Mouse (Mus musculus): ENCODE measurements around the gene Gnaq. TPM values are rescaled to one million over a fixed set of nuclear protein-coding genes. Genes with fewer than 3 reads are reported as not detected.
"Not testable (repeated sequence)": the region's sequence is repeated elsewhere in the genome, so short reads cannot be mapped to it uniquely, and the experiment has no call there.

The Gnaq gene
- polyA plus RNA-seq, 1 experiment: 34.0 TPM

DNA sequence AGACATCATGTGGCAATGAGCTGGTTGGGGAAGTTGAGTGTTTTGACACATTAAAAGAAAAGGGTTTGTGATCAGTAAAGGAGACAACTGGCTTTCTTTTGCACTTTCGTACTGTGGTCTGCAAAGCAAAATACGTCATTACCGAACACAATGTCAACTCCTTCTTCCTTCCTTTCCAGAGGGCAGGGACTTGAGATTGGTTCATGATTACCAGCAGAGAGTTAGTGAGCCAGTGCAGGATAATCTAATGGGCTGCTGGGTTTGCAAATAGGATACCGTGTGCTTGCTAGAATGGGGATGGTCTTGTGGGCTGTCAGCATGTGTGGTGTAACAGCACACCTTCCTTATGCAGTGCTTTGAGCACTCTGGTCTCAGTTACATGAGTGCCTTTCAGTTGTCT is 8.1 kb downstream of the Gnaq start:
- Histone ChIP-seq H3K4me3 (replicated peaks; ENCODE audit: extremely low read depth, low read depth, low read length) (no peak overlapping the region), H3K4me1 (ENCODE audit: control insufficient read depth, insufficient read depth, low read length) (peaks cover 52% of the 10 kb centered on the region)
- WGBS: 26% methylated on average over 4 of the region's 4 CpGs
- no peak for DNase-seq
- TF ChIP-seq CTCF (IDR thresholded peaks at IDR 0.05; ENCODE audit: insufficient read depth, low read length) (no peak), POLR2A (IDR thresholded peaks at IDR 0.05; ENCODE audit: borderline replicate concordance, extremely low read depth, low read depth, low read length) (no peak)

DNA sequence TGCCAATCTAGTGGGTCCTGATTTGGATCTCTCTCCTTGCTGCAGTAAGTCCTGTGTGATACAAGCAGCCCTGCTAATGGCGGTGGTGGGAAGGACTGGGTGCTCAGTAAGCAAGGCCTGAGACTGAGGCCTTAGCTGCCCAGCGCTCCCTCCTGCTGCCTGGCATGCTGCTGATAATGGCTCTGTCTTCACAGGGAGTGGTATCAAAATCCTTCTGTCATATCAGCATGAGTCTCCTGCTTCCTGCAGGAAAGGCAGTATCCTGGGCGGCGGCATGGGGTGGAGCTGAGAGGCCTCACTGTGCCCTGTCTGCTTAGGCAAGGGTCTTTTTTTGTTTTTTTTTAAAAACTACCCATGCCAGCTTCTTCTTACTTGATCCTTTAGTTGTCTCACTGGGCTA is 9.2 kb downstream of the Gnaq start:
- WGBS: 53% methylated on average over 4 of the region's 4 CpGs
- Histone ChIP-seq H3K4me3 (replicated peaks; ENCODE audit: extremely low read depth, low read depth, low read length) (no peak overlapping the region), H3K4me1 (ENCODE audit: control insufficient read depth, insufficient read depth, low read length) (peaks cover 49% of the 10 kb centered on the region)
- no peak for DNase-seq
- no peak for TF ChIP-seq CTCF (IDR thresholded peaks at IDR 0.05; ENCODE audit: insufficient read depth, low read length)
- peak; percentile 74; the same call in 1 of the 2 replicates for TF ChIP-seq POLR2A (IDR thresholded peaks at IDR 0.05; ENCODE audit: borderline replicate concordance, extremely low read depth, low read depth, low read length)

DNA sequence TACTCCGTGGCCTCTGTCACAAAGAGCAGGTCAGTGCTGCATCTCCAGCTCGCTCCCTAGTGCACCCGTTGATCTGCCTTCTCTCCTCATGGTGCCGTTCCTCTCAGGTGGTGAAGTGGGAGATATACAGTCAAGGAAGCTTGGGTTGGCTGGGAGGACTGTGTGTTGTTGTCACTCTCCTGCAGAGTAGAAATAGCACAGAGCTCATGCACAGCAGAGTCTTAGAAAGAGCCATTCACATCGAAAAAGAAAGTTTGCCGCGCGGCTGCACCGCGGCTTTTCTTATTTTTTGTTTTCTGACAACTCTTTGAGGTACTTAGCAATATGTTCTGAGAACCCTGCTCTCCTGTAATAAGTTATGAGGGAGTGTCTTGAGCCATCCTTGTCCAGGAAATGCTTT is 10.4 kb downstream of the Gnaq start:
- TF ChIP-seq CTCF (IDR thresholded peaks at IDR 0.05; ENCODE audit: insufficient read depth, low read length): no peak
- TF ChIP-seq POLR2A (IDR thresholded peaks at IDR 0.05; ENCODE audit: borderline replicate concordance, extremely low read depth, low read depth, low read length): no peak
- Histone ChIP-seq H3K4me1 (ENCODE audit: control insufficient read depth, insufficient read depth, low read length) (peaks cover 47% of the 10 kb centered on the region), H3K4me3 (replicated peaks; ENCODE audit: extremely low read depth, low read depth, low read length) (no peak overlapping the region)
- WGBS: 83% methylated on average over 10 of the region's 10 CpGs
- DNase-seq: no peak

DNA sequence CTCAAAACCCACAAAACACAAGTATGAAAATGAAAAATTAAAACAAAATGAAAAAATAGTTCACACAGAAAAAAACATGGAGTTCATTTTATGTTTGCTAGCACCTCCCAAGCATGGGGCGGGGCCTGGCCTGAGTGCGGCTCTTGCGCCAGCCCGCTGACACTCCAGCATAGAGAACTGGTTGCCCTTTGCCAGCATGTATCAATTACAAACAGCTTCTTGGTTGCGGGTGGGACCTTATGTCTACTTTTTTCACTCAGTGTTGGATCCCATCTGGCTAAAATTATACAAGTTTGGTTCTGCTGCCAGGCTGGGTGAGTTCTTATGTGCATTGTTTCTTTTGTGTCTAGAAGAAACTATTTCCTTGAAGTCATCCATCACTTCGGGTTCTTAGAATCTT is 14.8 kb downstream of the Gnaq start:
- TF ChIP-seq POLR2A (IDR thresholded peaks at IDR 0.05; ENCODE audit: borderline replicate concordance, extremely low read depth, low read depth, low read length) (no peak), CTCF (IDR thresholded peaks at IDR 0.05; ENCODE audit: insufficient read depth, low read length) (no peak)
- 57% methylated on average over 6 of the region's 6 CpGs for WGBS
- Histone ChIP-seq H3K4me3 (replicated peaks; ENCODE audit: extremely low read depth, low read depth, low read length) (no peak overlapping the region), H3K4me1 (ENCODE audit: control insufficient read depth, insufficient read depth, low read length) (peaks cover 23% of the 10 kb centered on the region)
- peak; percentile 10 for DNase-seq

DNA sequence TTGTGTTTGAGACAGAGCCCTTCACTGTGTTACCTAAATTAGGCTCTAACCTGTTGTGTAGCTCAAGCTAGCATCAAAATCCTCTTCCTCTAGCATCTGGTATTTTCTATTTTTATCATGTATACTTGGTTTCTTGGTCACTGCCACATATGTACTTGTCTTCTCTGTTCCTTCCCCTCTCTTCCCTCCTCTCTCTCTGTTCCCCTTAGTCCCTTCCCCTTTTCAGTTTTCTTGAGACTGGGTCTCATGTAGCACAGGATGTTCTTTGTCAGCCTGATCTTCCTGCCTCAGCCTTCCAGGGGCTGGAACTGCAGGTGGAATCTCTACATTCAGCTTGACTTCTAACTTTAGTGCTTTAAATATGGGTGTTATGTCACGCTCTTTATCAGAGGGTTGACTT is 16.5 kb downstream of the Gnaq start:
- 62% methylated on average over 1 of the region's 1 CpGs for WGBS
- peaks cover 13% of the 10 kb centered on the region for H3K4me1 ChIP-seq (ENCODE audit: control insufficient read depth, insufficient read depth, low read length)
- H3K4me3 ChIP-seq (replicated peaks; ENCODE audit: extremely low read depth, low read depth, low read length): no peak overlapping the region
- peak; percentile 3 for DNase-seq
- no peak for TF ChIP-seq POLR2A (IDR thresholded peaks at IDR 0.05; ENCODE audit: borderline replicate concordance, extremely low read depth, low read depth, low read length)
- no peak for TF ChIP-seq CTCF (IDR thresholded peaks at IDR 0.05; ENCODE audit: insufficient read depth, low read length)

DNA sequence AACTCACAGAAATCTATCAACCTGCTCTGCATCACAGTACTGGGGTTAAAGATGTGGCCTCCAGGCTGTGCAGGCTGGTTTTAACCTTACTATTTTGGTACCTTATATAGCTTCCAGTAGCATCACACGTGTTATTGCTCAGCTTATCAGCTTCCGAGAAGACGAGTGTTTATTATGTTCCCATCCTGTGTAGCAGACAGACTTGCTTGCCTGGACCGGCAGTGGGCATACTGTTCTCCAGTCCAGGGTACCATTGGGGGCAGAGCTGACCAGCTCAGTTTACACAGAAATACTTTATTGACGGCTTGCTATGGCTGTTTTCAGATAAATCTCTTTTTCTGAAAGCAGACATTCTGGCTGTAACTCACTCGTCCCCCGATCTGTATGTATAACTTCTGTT is 17.7 kb downstream of the Gnaq start:
- peaks cover 20% of the 10 kb centered on the region for H3K4me1 ChIP-seq (ENCODE audit: control insufficient read depth, insufficient read depth, low read length)
- H3K4me3 ChIP-seq (replicated peaks; ENCODE audit: extremely low read depth, low read depth, low read length): no peak overlapping the region
- TF ChIP-seq CTCF (IDR thresholded peaks at IDR 0.05; ENCODE audit: insufficient read depth, low read length): no peak
- TF ChIP-seq POLR2A (IDR thresholded peaks at IDR 0.05; ENCODE audit: borderline replicate concordance, extremely low read depth, low read depth, low read length): no peak
- peak; percentile 2 for DNase-seq
- WGBS: 47% methylated on average over 7 of the region's 7 CpGs

DNA sequence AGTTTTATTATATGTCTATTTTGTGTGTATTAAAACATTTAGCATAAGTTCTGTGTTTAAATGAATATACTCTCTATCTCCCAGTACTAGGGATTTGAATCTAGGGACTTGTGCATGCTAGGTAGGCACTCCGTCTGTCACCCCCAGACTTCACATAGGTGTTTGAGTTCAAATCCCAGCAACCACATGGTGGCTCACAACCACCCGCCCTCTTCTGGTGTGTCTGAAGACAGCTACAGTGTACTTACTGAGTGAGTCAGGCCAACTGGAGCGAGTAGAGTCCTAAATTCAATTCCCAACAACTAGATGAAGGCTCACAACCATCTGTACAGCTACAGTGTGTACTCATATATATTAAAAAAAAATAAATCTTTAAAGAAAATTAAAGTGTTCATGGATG is 21.2 kb downstream of the Gnaq start:
- H3K4me3 ChIP-seq (replicated peaks; ENCODE audit: extremely low read depth, low read depth, low read length): no peak overlapping the region
- peaks cover 27% of the 10 kb centered on the region for H3K4me1 ChIP-seq (ENCODE audit: control insufficient read depth, insufficient read depth, low read length)
- no peak for DNase-seq
- 86% methylated on average over 3 of the region's 3 CpGs for WGBS
- TF ChIP-seq CTCF (IDR thresholded peaks at IDR 0.05; ENCODE audit: insufficient read depth, low read length) (no peak), POLR2A (IDR thresholded peaks at IDR 0.05; ENCODE audit: borderline replicate concordance, extremely low read depth, low read depth, low read length) (no peak)

DNA sequence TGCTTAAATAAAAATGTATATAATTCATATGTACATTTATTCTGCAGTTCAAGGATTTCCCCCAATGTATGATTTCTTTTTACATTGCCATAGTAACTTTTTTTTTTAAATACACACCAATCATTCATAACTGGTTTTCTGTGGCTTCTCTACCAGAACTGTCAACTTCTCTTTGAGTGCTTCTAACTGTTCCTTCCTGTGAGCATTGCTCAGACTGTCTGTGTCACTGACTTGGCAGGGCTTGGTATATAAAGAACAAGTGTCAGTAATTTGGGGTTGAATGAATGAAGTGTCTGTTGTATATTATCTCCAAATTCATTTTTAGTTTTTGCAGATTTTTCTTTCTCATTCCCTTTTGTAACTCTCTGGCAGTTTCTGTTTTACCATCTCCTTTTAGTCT is 21.8 kb downstream of the Gnaq start:
- DNase-seq: no peak
- peaks cover 24% of the 10 kb centered on the region for H3K4me1 ChIP-seq (ENCODE audit: control insufficient read depth, insufficient read depth, low read length)
- no peak overlapping the region for H3K4me3 ChIP-seq (replicated peaks; ENCODE audit: extremely low read depth, low read depth, low read length)

DNA sequence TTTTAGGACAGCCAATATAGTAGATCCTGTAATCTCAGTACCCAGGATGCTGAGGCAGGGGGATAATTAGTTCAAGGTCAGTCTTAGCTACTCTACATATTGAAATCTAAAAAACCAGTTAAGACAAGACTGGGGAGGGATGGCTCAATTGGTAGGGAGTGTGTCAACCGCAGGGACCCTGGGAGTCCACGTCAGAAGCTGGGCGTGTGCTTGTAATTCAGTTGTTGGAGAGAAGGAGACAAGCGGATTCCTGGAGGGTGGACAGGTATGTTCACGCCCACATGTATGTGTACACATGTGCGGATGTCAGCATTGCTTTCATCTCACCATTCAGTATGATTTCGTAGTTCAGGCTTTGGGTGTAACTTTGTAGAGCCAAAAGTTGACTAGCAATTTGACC is 24.5 kb downstream of the Gnaq start:
- no peak overlapping the region for H3K4me3 ChIP-seq (replicated peaks; ENCODE audit: extremely low read depth, low read depth, low read length)
- H3K4me1 ChIP-seq (ENCODE audit: control insufficient read depth, insufficient read depth, low read length): peaks cover 34% of the 10 kb centered on the region
- 89% methylated on average over 7 of the region's 7 CpGs for WGBS
- TF ChIP-seq CTCF (IDR thresholded peaks at IDR 0.05; ENCODE audit: insufficient read depth, low read length): no peak
- DNase-seq: no peak

More for the DNA sequence above, 21.8 kb downstream of the Gnaq start:
- TF ChIP-seq POLR2A (IDR thresholded peaks at IDR 0.05; ENCODE audit: borderline replicate concordance, extremely low read depth, low read depth, low read length) (no peak), CTCF (IDR thresholded peaks at IDR 0.05; ENCODE audit: insufficient read depth, low read length) (no peak)

DNA sequence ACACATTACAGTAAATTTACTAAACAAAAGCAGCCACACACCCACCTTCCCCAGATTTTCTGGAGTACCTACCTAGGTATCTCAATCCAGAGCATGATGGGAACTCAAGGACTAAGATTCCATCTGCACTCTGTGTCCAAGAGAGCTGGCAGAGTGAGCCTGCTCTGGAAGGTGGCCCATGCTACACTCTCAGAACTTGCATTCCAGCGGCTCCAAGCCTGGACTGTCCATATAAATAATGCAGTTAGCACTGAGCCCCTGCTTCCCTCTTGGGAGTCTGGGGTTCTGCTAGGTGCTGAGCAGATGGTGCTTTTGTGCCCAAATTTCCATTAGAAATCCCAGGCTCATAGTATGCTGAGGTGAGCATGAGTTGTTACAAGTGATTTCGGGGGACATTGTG is 28.1 kb downstream of the Gnaq start:
- H3K4me3 ChIP-seq (replicated peaks; ENCODE audit: extremely low read depth, low read depth, low read length): no peak overlapping the region
- TF ChIP-seq POLR2A (IDR thresholded peaks at IDR 0.05; ENCODE audit: borderline replicate concordance, extremely low read depth, low read depth, low read length) (no peak), CTCF (IDR thresholded peaks at IDR 0.05; ENCODE audit: insufficient read depth, low read length) (no peak)
- peaks cover 33% of the 10 kb centered on the region for H3K4me1 ChIP-seq (ENCODE audit: control insufficient read depth, insufficient read depth, low read length)
- WGBS: 56% methylated on average over 2 of the region's 2 CpGs
- DNase-seq: peak; percentile 5

DNA sequence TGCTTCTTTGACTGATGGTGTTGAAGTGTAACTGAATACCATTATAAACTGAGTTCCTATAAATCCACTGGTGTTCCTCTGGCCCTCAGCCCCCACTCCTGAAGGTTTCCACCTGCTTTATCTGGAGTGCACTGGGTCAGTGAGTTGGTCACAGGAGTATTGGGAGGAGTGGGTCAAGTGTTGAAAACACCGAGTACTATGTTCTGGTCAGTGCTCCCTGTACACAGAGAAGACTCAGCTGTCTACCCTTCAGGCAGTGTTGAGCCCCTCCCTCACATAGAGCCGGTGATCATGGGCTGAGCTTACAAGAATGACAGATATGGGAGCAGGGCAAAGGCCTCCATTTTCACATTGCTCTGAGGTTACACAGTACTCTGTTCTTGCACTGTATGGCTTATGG is 28.6 kb downstream of the Gnaq start:
- no peak for DNase-seq
- WGBS: 36% methylated on average over 2 of the region's 2 CpGs
- peaks cover 31% of the 10 kb centered on the region for H3K4me1 ChIP-seq (ENCODE audit: control insufficient read depth, insufficient read depth, low read length)
- no peak for TF ChIP-seq POLR2A (IDR thresholded peaks at IDR 0.05; ENCODE audit: borderline replicate concordance, extremely low read depth, low read depth, low read length)
- TF ChIP-seq CTCF (IDR thresholded peaks at IDR 0.05; ENCODE audit: insufficient read depth, low read length): no peak
- no peak overlapping the region for H3K4me3 ChIP-seq (replicated peaks; ENCODE audit: extremely low read depth, low read depth, low read length)

DNA sequence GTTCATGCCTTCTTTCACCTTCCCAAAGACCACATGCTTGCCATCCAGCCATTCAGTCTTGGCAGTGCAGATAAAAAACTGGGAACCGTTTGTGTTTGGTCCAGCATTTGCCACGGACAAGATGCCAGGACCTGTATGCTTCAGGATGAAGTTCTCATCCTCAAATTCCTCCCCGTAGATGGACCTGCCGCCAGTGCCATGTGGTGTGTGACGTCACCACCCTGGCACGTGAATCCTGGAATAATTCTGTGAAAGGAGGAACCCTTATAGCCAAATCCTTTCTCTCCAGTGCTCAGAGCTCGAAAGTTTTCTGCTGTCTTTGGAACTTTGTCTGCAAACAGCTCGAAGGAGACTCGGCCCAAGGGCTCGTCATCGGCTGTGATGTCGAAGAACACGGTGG is 31.8 kb downstream of the Gnaq start:
- 89% methylated on average over 13 of the region's 13 CpGs for WGBS

More for the DNA sequence above, 31.8 kb downstream of the Gnaq start:
- peaks cover 40% of the 10 kb centered on the region for H3K4me1 ChIP-seq (ENCODE audit: control insufficient read depth, insufficient read depth, low read length)
- H3K4me3 ChIP-seq (replicated peaks; ENCODE audit: extremely low read depth, low read depth, low read length); DNase-seq: not testable (repeated sequence)

Measured in lung, adult 2 months (tissue).